Mouse (Mus musculus) lung, adult 18-20 months (tissue): ENCODE results near the gene Kalrn.

Experiments used
- DNase-seq, 2 experiments: peaks; one replicate each; pipeline ENCODE4 v3.0.0; 2022; ENCODE audit warnings: mixed read lengths in 2 of 2

Gene Kalrn

DNA sequence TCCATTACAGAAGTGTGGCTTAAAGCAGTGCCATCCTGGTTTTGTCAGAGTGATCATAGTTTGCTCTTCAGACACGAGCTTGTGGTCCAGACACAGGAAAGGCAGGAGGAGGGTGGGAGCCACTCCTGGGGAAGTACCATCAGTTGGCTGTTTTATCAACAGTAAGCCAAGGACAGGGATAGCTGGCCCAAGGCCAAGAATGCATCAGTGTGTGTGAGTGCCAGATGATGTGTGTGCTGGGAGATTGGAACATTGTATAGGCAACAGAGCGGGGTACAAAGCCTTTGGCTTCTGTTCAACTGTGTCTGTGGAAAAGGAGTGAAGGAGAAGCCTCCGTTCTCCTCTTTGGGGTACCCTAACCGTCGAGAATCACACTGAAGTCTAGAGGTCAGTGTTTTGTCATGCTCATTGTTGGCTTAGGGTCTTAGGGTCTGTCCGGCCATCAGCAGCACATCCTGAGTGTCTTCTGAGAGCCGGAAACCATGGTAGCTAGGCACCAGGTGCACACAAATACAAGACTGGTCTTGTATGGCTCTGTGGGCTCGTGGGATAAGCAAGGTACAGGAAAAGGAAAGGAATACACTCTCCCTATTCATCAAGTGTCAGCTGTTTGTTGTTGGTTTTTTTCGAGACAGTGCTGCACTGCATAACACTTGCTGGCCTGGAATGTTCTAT, 644.4 kb downstream of the Kalrn start:
- peak in 1 of 2 experiments; percentile 47 for DNase-seq

DNA sequence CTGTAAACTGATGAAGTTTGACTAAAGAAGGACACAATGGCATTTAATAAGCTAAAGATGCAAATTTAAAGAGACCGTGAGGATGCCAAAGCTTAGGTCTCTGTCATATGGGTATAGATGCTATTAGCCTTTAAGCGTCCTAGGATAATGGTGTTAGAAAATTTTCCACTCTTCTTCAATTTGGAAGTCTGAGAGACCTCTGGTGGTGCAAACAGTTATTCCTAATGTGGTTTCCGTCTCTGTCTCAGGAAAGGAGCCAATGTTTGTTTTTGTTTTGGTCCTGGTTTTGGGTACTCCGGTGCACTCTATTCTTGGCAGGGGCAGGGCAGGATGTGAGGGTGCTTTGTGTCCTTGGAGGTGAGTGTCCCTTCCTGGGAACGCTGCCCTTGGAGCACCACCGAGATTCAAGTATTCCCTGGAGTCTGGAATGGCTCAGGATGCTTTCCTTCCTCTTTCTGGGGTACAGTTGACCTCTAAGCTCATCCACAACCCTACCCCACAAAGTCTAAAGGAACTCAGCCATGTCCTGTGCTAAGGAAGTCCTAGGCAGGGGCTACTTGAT, 646.0 kb downstream of the Kalrn start:
- DNase-seq: no peak

DNA sequence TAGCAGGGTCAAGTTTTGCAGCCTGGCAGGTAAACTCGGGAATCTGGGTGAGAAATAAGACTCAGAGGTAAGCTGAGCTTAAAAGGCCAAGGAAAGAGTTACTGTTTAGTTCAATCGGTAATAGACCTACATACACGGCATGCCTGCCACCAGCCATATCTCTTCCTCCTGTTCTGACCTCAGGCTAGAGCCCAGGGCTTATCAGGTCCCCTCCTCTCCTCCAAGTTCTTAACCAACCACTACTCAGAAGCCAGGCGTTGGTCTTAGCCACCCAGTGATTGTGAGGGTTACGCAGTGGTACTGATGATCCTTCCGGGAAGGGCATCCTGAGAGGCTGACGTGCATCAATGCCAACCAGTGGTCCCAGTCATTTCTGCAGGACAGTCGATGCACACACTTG, 649.6 kb downstream of the Kalrn start:
- DNase-seq: no peak

DNA sequence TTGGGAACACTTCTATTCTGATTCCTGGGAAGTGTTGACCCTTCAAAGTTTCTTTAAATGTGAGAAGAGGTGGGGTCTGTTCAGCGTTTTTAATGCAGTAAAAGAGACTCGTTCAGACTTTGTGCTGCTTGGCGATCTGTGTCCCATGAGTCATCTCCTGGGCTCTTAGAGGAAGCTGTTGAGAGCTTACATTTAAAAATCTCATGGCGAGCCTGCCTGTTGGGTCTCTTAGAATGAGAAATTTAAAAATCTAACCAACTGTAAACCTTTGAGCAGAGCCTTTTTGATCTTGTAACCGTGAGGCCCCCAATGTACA, 650.4 kb downstream of the Kalrn start:
- no peak for DNase-seq

DNA sequence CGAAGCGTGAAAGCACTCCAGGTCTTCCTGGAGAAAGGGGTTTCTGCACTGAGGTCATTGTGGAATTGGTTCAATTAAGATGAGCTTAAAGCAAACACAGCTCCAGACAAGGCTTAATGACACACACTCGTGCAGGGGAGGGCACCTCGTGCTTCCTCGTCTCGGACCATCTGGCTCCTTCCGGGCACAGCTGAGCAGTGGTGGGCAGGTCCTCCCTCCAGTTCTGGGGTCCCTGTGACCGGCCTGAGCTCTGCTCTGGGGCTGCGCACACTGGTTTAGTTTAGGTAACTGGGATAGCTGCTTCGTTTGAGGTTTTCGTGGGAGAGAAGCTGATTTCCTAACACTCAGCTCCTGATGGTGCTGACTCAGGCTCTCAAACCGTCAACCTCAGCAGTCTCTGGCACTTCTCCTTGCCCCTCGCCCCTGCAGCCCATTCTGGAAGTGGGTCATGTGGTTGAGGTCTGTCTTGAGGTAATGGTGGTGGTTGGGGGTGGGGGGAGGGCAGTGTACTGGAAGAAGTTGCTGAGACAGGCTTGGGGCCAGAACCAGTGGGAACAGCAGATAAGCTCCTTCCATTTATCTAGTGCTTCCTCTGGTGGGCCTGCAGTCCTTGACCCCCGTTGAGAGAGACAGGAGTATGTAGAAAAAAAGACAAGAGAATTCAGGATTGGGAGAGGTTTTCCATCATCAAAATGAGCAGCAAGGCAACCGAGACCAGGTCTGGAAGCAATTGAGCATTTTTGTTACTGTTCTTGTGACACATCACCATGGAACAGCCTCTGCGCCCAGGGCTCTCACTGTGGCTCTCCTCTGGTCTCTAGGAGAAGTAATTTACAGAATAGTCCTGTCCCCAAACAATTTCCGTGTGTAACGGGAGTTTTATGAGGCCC, 651.0 kb downstream of the Kalrn start:
- DNase-seq: peak in 1 of 2 experiments; percentile 20

GRCm38 (mm10) chr16:33921514-33921913, 651.8 kb downstream of the Kalrn start:
- no peak for DNase-seq
